Mouse (Mus musculus): Measurements from ENCODE around the gene Acbd3.

DNA sequence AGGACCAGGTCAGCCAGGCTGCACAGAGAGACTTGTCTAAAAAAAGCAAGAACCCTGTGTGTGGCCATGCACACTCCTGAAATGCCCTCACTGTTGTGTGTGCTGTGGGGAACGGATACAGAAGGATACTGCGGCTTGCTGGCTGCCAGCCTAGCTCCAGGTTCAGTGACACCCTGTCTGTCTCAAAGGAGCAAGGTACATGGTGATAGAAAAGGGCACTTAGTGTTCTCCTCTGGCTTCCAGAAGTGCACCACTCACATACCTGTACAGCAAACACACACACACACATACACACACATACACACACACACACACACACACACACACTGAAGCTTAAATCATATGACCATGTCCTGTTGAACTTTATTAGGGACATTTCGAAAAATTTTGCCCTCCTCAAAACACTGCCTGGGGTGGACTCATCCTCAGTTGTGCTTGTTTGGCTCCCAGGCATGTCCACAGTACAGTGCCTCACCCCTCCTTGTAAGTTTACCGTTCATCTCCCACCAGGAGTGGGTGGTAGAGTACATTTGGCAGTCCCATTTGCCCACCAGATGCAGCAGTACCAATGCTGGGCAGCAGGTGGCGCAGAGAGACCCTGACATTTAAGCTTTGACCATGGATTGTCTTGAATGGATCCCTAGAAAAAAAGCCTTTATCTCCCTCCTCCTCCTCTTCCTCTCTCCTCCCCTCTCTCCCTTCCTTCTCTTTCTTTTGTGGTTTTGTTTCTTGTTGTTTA is 5.7 kb upstream of the Acbd3 start:
- no peak for TF ChIP-seq EP300 (IDR thresholded peaks at IDR 0.05; ENCODE audit: low read length)
- TF ChIP-seq MAFK (IDR thresholded peaks at IDR 0.05; ENCODE audit: insufficient replicate concordance, low read length), result no peak
- TF ChIP-seq POLR2A (IDR thresholded peaks at IDR 0.05; ENCODE audit: low read depth, low read length), result no peak
- TF ChIP-seq E2F4 (IDR thresholded peaks at IDR 0.05; ENCODE audit: insufficient replicate concordance, low read depth, low read length), result no peak
- no peak for TF ChIP-seq SIN3A (IDR thresholded peaks at IDR 0.05; ENCODE audit: low read length)
- TF ChIP-seq RCOR1 (conservative IDR thresholded peaks at IDR 0.05; ENCODE audit: low read depth, low read length), result no peak
- no peak for TF ChIP-seq JUN (IDR thresholded peaks at IDR 0.05; ENCODE audit: insufficient read depth, low read depth, low read length)
- TF ChIP-seq UBTF (IDR thresholded peaks at IDR 0.05; ENCODE audit: low read depth, low read length), result no peak
- peak; percentile 90 to 96 for TF ChIP-seq CTCF (conservative IDR thresholded peaks at IDR 0.05 in 1 of 2, IDR thresholded peaks at IDR 0.05 in 1 of 2; ENCODE audit: low read depth in 2 of 2, low read length in 2 of 2)
- no peak for TF ChIP-seq TCF12 (IDR thresholded peaks at IDR 0.05; ENCODE audit: low read depth, low read length)
